Mouse (Mus musculus) hindbrain, postnatal 0 days (tissue): ENCODE results near the gene Ces1c. TPM values are rescaled to one million over a fixed set of nuclear protein-coding genes. Genes with fewer than 3 reads are reported as not detected.

Experiments
- ATAC-seq: fragments of 200-750 bp; cut with Nextera tagmentation; 2 replicates; pipeline ENCODE4 v1.8.0; 2017; ENCODE audit warnings: mild to moderate bottlenecking, moderate TSS enrichment, moderate library complexity
- DNase-seq: peaks from one replicate; pipeline ENCODE4 v3.0.0-alpha.2; 2015; ENCODE audit warnings: low spot score
- H3K27ac ChIP-seq: fragments of 300-500 bp; sonication (generic); 2 replicates; pipeline ENCODE4 v1.5.1; 2014; ENCODE audit warnings: mild to moderate bottlenecking
- H3K27me3 ChIP-seq: fragments of 300-500 bp; sonication (generic); 2 replicates; pipeline ENCODE4 v1.6.1; 2014; ENCODE audit warnings: low read length, mixed read lengths; ENCODE audit not compliant: insufficient read depth
- H3K36me3 ChIP-seq: fragments of 300-500 bp; sonication (generic); 2 replicates; pipeline ENCODE4 v1.6.1; 2014; ENCODE audit warnings: low read length, mixed read lengths; ENCODE audit not compliant: insufficient read depth
- H3K4me1 ChIP-seq: fragments of 300-500 bp; sonication (generic); 2 replicates; pipeline ENCODE4 v1.6.1; 2014; ENCODE audit warnings: antibody characterized with exemption, low read length, mixed read lengths; ENCODE audit not compliant: insufficient read depth
- H3K4me2 ChIP-seq: fragments of 300-500 bp; sonication (generic); 2 replicates; pipeline ENCODE4 v1.6.1; 2014; ENCODE audit warnings: low read depth, mild to moderate bottlenecking, low read length, moderate library complexity, mixed read lengths
- H3K4me3 ChIP-seq: fragments of 300-500 bp; sonication (generic); 2 replicates; pipeline ENCODE4 v1.5.1; 2014; ENCODE audit warnings: low read length
- H3K9ac ChIP-seq: fragments of 300-500 bp; sonication (generic); replicated peaks from 2 replicates; pipeline ENCODE4 v1.6.1; 2014; ENCODE audit warnings: mild to moderate bottlenecking, low read length, moderate library complexity, mixed read lengths
- H3K9me3 ChIP-seq: fragments of 300-500 bp; sonication (generic); 2 replicates; pipeline ENCODE4 v1.6.1; 2016; ENCODE audit warnings: low read length, mixed read lengths
- CTCF ChIP-seq: IDR thresholded peaks from 2 replicates; pipeline ENCODE4 v1.5.1; 2016; ENCODE audit warnings: antibody characterized with exemption, control low read depth, low read depth
- WGBS: fragments of 180-500 bp; shearing (Covaris S2); extraction: QIAGEN DNeasy Blood & Tissue Kit; methylation state at CpG from one replicate; pipeline ENCODE4 v1.1.7; 2014; 5-methylcytosine and 5-hydroxymethylcytosine counted together
- polyA plus RNA-seq: library from polyadenylated mRNA; unstranded; fragments of >200 nt; fragmentation: Nextera tagmentation; extraction: Ambion mirVana; gene quantifications from 2 replicates; pipeline ENCODE4 v1.2.1, GENCODE M21; 2015
- total RNA-seq: library from RNA; depleted of rRNA; stranded (reverse); fragments of >200 nt; gene quantifications from 2 replicates; pipeline ENCODE4 v1.2.3, GENCODE M21; 2014; rRNA removed

The Ces1c gene
- not detected in 2 replicates for total RNA-seq
- not detected in 2 replicates for polyA plus RNA-seq

- no peak within 1 kb of the TSS for H3K4me3 ChIP-seq
- no peaks in the 10 kb centered on the region for H3K27me3 ChIP-seq
- no peaks in the 10 kb centered on the region for H3K4me1 ChIP-seq
- DNase-seq (no peak), ATAC-seq (no peak)
- H3K9ac ChIP-seq: no peak within 1 kb of the TSS
- WGBS: 83% methylated on average over 3 of the region's 3 CpGs
- H3K4me2 ChIP-seq: no peak within 1 kb of the TSS
- no peaks in the 10 kb centered on the region for H3K36me3 ChIP-seq
- H3K9me3 ChIP-seq: no peaks in the 10 kb centered on the region
- TF ChIP-seq CTCF: no peak
- no peak within 1 kb of the TSS for H3K27ac ChIP-seq
These were observed at the start of gene Ces1c for GRCm38 (mm10) chr8:93131233-93131980. Gene Ces1c (minus strand): TSS chr8:93131283.

GRCm38 (mm10) chr8:93180581-93181129, 49.6 kb upstream of the Ces1c start:
- Histone ChIP-seq H3K4me2 (no peak overlapping the region), H3K27ac (no peak overlapping the region), H3K9ac (no peak overlapping the region), H3K27me3 (no peaks in the 10 kb centered on the region), H3K9me3 (no peaks in the 10 kb centered on the region), H3K4me1 (no peaks in the 10 kb centered on the region), H3K36me3 (no peaks in the 10 kb centered on the region), H3K4me3 (no peak overlapping the region)
- DNase-seq (no peak), ATAC-seq (no peak)
- TF ChIP-seq CTCF: no peak
- 83% methylated on average over 4 of the region's 4 CpGs for WGBS

- no peak overlapping the region for H3K9ac ChIP-seq
- H3K4me3 ChIP-seq: no peak overlapping the region
- no peak for TF ChIP-seq CTCF
- no peak overlapping the region for H3K4me2 ChIP-seq
- 66% methylated on average over 1 of the region's 1 CpGs for WGBS
- no peaks in the 10 kb centered on the region for H3K36me3 ChIP-seq
- no peaks in the 10 kb centered on the region for H3K27me3 ChIP-seq
- ATAC-seq (no peak), DNase-seq (no peak)
- H3K9me3 ChIP-seq: no peaks in the 10 kb centered on the region
- H3K4me1 ChIP-seq: no peaks in the 10 kb centered on the region
- no peak overlapping the region for H3K27ac ChIP-seq
These were observed 45.5 kb upstream of the Ces1c start for GRCm38 (mm10) chr8:93176593-93176992.

GRCm38 (mm10) chr8:93174554-93174953, 43.5 kb upstream of the Ces1c start:
- H3K4me2 ChIP-seq: no peak overlapping the region
- no peaks in the 10 kb centered on the region for H3K27me3 ChIP-seq
- no peak for TF ChIP-seq CTCF
- H3K9me3 ChIP-seq: no peaks in the 10 kb centered on the region
- DNase-seq: no peak
- no peak for ATAC-seq
- no peak overlapping the region for H3K4me3 ChIP-seq
- no peak overlapping the region for H3K27ac ChIP-seq
- 90% methylated on average over 2 of the region's 2 CpGs for WGBS
- H3K9ac ChIP-seq: no peak overlapping the region
- no peaks in the 10 kb centered on the region for H3K36me3 ChIP-seq
- H3K4me1 ChIP-seq: no peaks in the 10 kb centered on the region

- no peaks in the 10 kb centered on the region for H3K4me1 ChIP-seq
These were observed 40.9 kb upstream of the Ces1c start for GRCm38 (mm10) chr8:93171846-93172590.

GRCm38 (mm10) chr8:93163363-93163762, 32.3 kb upstream of the Ces1c start:
- Histone ChIP-seq H3K4me2 (no peak overlapping the region), H3K27me3 (no peaks in the 10 kb centered on the region), H3K9me3 (no peaks in the 10 kb centered on the region), H3K4me3 (no peak overlapping the region), H3K27ac (no peak overlapping the region), H3K9ac (no peak overlapping the region), H3K4me1 (no peaks in the 10 kb centered on the region), H3K36me3 (no peaks in the 10 kb centered on the region)
- no peak for TF ChIP-seq CTCF
- DNase-seq (no peak), ATAC-seq (no peak)
- 88% methylated on average over 1 of the region's 1 CpGs for WGBS

More at GRCm38 (mm10) chr8:93171846-93172590, 40.9 kb upstream of the Ces1c start:
- 41% methylated on average over 1 of the region's 1 CpGs for WGBS
- Histone ChIP-seq H3K27me3 (no peaks in the 10 kb centered on the region), H3K4me2 (no peak overlapping the region), H3K9ac (no peak overlapping the region), H3K36me3 (no peaks in the 10 kb centered on the region), H3K9me3 (no peaks in the 10 kb centered on the region), H3K4me3 (no peak overlapping the region), H3K27ac (no peak overlapping the region)
- ATAC-seq (no peak), DNase-seq (no peak)
- no peak for TF ChIP-seq CTCF
